Mouse (Mus musculus): ENCODE measurements around the gene Cblc.

DNA sequence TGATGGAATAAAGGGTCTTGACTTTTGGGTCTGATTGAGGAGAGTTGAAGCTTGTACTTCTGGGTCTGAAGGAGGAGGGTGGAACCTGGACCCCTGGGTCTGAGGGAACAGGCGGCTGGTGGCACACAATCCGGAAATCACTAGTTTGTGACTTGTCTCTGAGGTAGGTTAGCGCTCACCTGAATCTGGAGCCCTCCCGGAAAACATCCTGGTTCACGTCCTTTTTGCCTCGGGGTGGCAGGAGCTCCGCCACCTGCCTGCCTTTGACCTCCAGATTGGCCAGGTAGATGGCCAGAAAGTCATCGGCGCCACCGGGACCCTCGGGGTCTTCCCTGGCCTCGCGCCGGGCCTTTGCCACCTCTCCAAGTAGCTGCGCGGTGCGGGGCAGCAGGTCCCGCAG, 355 bp downstream of the Cblc start:
- no peak for TF ChIP-seq CTCF (IDR thresholded peaks at IDR 0.05; ENCODE audit: borderline replicate concordance, insufficient read depth, low read length)
- no peak for TF ChIP-seq POLR2A (IDR thresholded peaks at IDR 0.05; ENCODE audit: low read depth, low read length)

Data from embryonic fibroblast, embryonic 13.5 days (primary cell).